ENCODE assay signal across 15 mouse cellular contexts in the genomic region with DNA sequence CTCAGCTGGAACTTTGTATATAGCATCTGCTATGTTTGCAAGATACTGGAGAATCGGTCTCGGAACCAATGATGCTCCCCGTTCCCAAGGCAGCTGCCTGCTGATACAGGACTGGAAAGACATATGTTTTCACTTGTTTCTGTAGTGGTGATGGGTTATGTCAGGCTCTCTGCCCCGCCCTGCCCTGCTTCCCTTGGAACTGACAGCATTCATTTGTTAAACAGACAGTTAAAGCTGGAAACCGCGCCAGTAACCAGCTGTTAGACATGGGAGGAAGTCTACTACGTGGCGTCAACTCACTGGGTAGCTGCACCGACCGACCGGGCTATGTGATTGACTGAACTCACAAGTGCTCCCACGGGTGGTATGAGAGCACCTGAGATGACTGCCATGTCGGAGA. TPM values are rescaled to one million over a fixed set of nuclear protein-coding genes. Genes with fewer than 3 reads are reported as not detected.
DNase-seq lines count a peak whose midpoint lies in the region; ATAC-seq lines count a peak whose summit lies in the region.
"Had no signal": no experiment of that assay in that cellular context is flagged by ENCODE, and none has a peak within 500 bp of the region (broad histone marks: within the 10 kb centered on the region; RNA-seq: fewer than 3 reads in every experiment).

No protein-coding gene starts in this region.

- no peak overlapping the region for H3K27ac ChIP-seq in embryonic facial prominence, embryonic 14.5 days (replicated peaks; ENCODE audit: low read depth, low read length)
- H3K27ac ChIP-seq: limb, embryonic 15.5 days had no signal

- no peaks in the 10 kb centered on the region for H3K27me3 ChIP-seq in embryonic facial prominence, embryonic 14.5 days (replicated peaks; ENCODE audit: control insufficient read depth, insufficient read depth, low read length)
- H3K27me3 ChIP-seq: limb, embryonic 15.5 days; megakaryocyte, embryonic 14.5 days had no signal

- DNase-seq in frontal cortex, postnatal 36 days (ENCODE audit: low spot score in 2 of 2) = peak; percentile 9 to 13
- no peak for DNase-seq in frontal cortex, postnatal 10 days (ENCODE audit: low spot score in 2 of 2)
- DNase-seq in left cerebral cortex, postnatal 4 days = peak; percentile 73
- DNase-seq in left cerebral cortex, postnatal 14 days (ENCODE audit: low spot score in 2 of 2) = no peak
- no peak for DNase-seq in embryonic facial prominence, embryonic 14.5 days (ENCODE audit: low spot score)
- DNase-seq in lung, postnatal 10 days = peak; percentile 73
- no peak for DNase-seq in urinary bladder, postnatal 36 days (ENCODE audit: low spot score in 2 of 2)
- DNase-seq: B cell, adult 2 months; kidney, adult 18-20 months; thymus, postnatal 36 days had no signal

- peaks cover 16% of the 10 kb centered on the region; the same call in 1 of the 2 replicates for H3K4me1 ChIP-seq in embryonic facial prominence, embryonic 14.5 days (ENCODE audit: control insufficient read depth, insufficient read depth, low read length)
- H3K4me1 ChIP-seq: limb, embryonic 15.5 days; megakaryocyte, embryonic 14.5 days had no signal

- peak overlapping the region; percentile 28; the same call in 1 of the 2 replicates for H3K4me2 ChIP-seq in embryonic facial prominence, embryonic 14.5 days (ENCODE audit: low read depth, low read length)
- H3K4me2 ChIP-seq: limb, embryonic 15.5 days had no signal

- intact Hi-C loops in left cerebral cortex, postnatal 4 days (cut with DNase I) = no loop called here
- intact Hi-C loops in left cerebral cortex, postnatal 14 days (cut with DNase I) = no loop called here

- H3K36me3 ChIP-seq in embryonic facial prominence, embryonic 14.5 days (ENCODE audit: control insufficient read depth, insufficient read depth, low read length) = no peaks in the 10 kb centered on the region
- H3K36me3 ChIP-seq: limb, embryonic 15.5 days had no signal

- no peak overlapping the region for H3K9ac ChIP-seq in embryonic facial prominence, embryonic 14.5 days (ENCODE audit: low read depth, low read length)
- H3K9ac ChIP-seq: limb, embryonic 15.5 days had no signal

- H3K9me3 ChIP-seq in embryonic facial prominence, embryonic 14.5 days (ENCODE audit: control insufficient read depth, low read length) = no peaks in the 10 kb centered on the region
- H3K9me3 ChIP-seq: limb, embryonic 15.5 days had no signal

- 14% methylated on average over 13 of the region's 13 CpGs for WGBS in embryonic facial prominence, embryonic 14.5 days

- ATAC-seq in embryonic facial prominence, embryonic 14.5 days (ENCODE audit: low read depth) = peak; percentile 76
- ATAC-seq in megakaryocyte-erythroid progenitor cell, adult 5-6 weeks (replicated peaks; ENCODE audit: low FRiP score, low TSS enrichment, poor library complexity, severe bottlenecking) = no peak

- no peak overlapping the region for H3K4me3 ChIP-seq in embryonic facial prominence, embryonic 14.5 days (ENCODE audit: low read depth, low read length)
- H3K4me3 ChIP-seq: limb, embryonic 15.5 days; megakaryocyte, embryonic 14.5 days had no signal

RNA-seq across cellular contexts. Expression of a gene that starts 56.7 kb away (rescaled TPM):
- total RNA-seq in left cerebral cortex, postnatal 4 days (2021) = 10 to 100 TPM; 11.8 to 12.8 TPM
- 1 to 10 TPM; 3.7 to 5.0 TPM for total RNA-seq in left cerebral cortex, postnatal 14 days (2021)
- 4.5 and 4.6 TPM in 2 replicates for polyA plus RNA-seq in embryonic facial prominence, embryonic 14.5 days (2014; fragmentation: Nextera tagmentation; extraction: Ambion mirVana)
- total RNA-seq in megakaryocyte-erythroid progenitor cell, adult 5-6 weeks (2014; fragmentation: Nextera tagmentation) = not detected in 2 replicates
- not detected in 2 replicates for total RNA-seq in megakaryocyte-erythroid progenitor cell, adult 5-6 weeks (2017)
- total RNA-seq: common myeloid progenitor, adult 5-6 weeks; hematopoietic stem cell, adult 5-6 weeks had no signal

Comparison
In these comparisons a context has a peak if more than half of its experiments do, and no peak if none do; other contexts are left out.
1. DNase-seq: peak in frontal cortex, postnatal 36 days (2 of 2), left cerebral cortex, postnatal 4 days (single experiment) and lung, postnatal 10 days (single experiment); none in frontal cortex, postnatal 10 days (0 of 2), left cerebral cortex, postnatal 14 days (0 of 2), embryonic facial prominence, embryonic 14.5 days (single experiment) and urinary bladder, postnatal 36 days (0 of 2).
2. RNA of a gene that starts 56.7 kb away (total RNA-seq): 11.8 to 12.8 TPM in left cerebral cortex, postnatal 4 days and 3.7 to 5.0 TPM in left cerebral cortex, postnatal 14 days; not detected in megakaryocyte-erythroid progenitor cell, adult 5-6 weeks; every median in the first group is over 4 times any median in the second.